Mouse (Mus musculus) brown adipose tissue, adult 24 weeks (tissue): ENCODE results near the gene Pum1. TPM values are rescaled to one million over a fixed set of nuclear protein-coding genes. Genes with fewer than 3 reads are reported as not detected.
"Not testable (repeated sequence)": the region's sequence is repeated elsewhere in the genome, so short reads cannot be mapped to it uniquely, and the experiment has no call there.

Experiments used
- H3K27ac ChIP-seq: fragments of 200-500 bp; replicated peaks from 2 replicates; pipeline ENCODE4 v1.5.1; 2012; ENCODE audit warnings: low read depth, mild to moderate bottlenecking, low read length
- H3K4me1 ChIP-seq: fragments of 200-500 bp; 2 replicates; pipeline ENCODE4 v1.6.1; 2012; ENCODE audit warnings: low read length, mixed read lengths; ENCODE audit not compliant: control insufficient read depth, insufficient read depth, insufficient read length
- H3K4me3 ChIP-seq: fragments of 200-500 bp; 2 replicates; pipeline ENCODE4 v1.5.1; 2012; ENCODE audit warnings: low read depth, mild to moderate bottlenecking, low read length, moderate library complexity; ENCODE audit not compliant: insufficient read depth
- polyA plus RNA-seq: library from polyadenylated mRNA; stranded (reverse); fragments of >200 nt; gene quantifications from 2 replicates; pipeline ENCODE4 v1.2.4, GENCODE M21; 2012; ENCODE audit not compliant: missing spikeins, insufficient read depth, insufficient read length

The Pum1 gene
- polyA plus RNA-seq: 25.8 and 27.0 TPM in 2 replicates

GRCm38 (mm10) chr4:130662979-130663725, at the start of gene Pum1:
Gene Pum1 (plus strand): TSS chr4:130663321.
- Histone ChIP-seq H3K27ac (peak within 1 kb of the TSS; percentile 89), H3K4me3 (peak within 1 kb of the TSS; percentile 98), H3K4me1 (peaks cover 7% of the 10 kb centered on the region)

- Histone ChIP-seq H3K27ac (peak overlapping the region; percentile 62), H3K4me1 (no peaks in the 10 kb centered on the region), H3K4me3 (peak overlapping the region; percentile 17; the same call in 1 of the 2 replicates)
These were observed 33.7 kb upstream of the Pum1 start for GRCm38 (mm10) chr4:130629391-130629790.

- no peaks in the 10 kb centered on the region for H3K4me1 ChIP-seq
- H3K27ac ChIP-seq: peak overlapping the region; percentile 78
- no peak overlapping the region for H3K4me3 ChIP-seq
These were observed 32.8 kb upstream of the Pum1 start for GRCm38 (mm10) chr4:130630232-130630847.

- not testable (repeated sequence) for H3K4me3 ChIP-seq, H3K27ac ChIP-seq, H3K4me1 ChIP-seq
These were observed 28.0 kb upstream of the Pum1 start for GRCm38 (mm10) chr4:130635076-130635475.

GRCm38 (mm10) chr4:130636761-130637160, 26.4 kb upstream of the Pum1 start:
- Histone ChIP-seq H3K4me3 (no peak overlapping the region), H3K27ac (no peak overlapping the region), H3K4me1 (peaks cover 3% of the 10 kb centered on the region)

- Histone ChIP-seq H3K4me1 (peaks cover 3% of the 10 kb centered on the region), H3K4me3 (no peak overlapping the region), H3K27ac (no peak overlapping the region)
These were observed 25.4 kb upstream of the Pum1 start for GRCm38 (mm10) chr4:130637488-130638422.

GRCm38 (mm10) chr4:130640031-130640717, 22.9 kb upstream of the Pum1 start:
- Histone ChIP-seq H3K4me1 (peaks cover 3% of the 10 kb centered on the region), H3K4me3 (no peak overlapping the region), H3K27ac (peak overlapping the region; percentile 72)

GRCm38 (mm10) chr4:130642468-130642867, 20.7 kb upstream of the Pum1 start:
- H3K4me1 ChIP-seq: peaks cover 3% of the 10 kb centered on the region
- H3K27ac ChIP-seq: no peak overlapping the region
- H3K4me3 ChIP-seq: no peak overlapping the region

- Histone ChIP-seq H3K4me3 (no peak overlapping the region), H3K4me1 (peaks cover 3% of the 10 kb centered on the region; the same call in 1 of the 2 replicates), H3K27ac (no peak overlapping the region)
These were observed 17.7 kb upstream of the Pum1 start for GRCm38 (mm10) chr4:130645426-130645825.

GRCm38 (mm10) chr4:130651286-130651685, 11.8 kb upstream of the Pum1 start:
- no peak overlapping the region for H3K4me3 ChIP-seq

GRCm38 (mm10) chr4:130652546-130652945, 10.6 kb upstream of the Pum1 start:
- H3K4me3 ChIP-seq: no peak overlapping the region
- no peak overlapping the region for H3K27ac ChIP-seq
- peaks cover 3% of the 10 kb centered on the region; the same call in 1 of the 2 replicates for H3K4me1 ChIP-seq

More at GRCm38 (mm10) chr4:130651286-130651685, 11.8 kb upstream of the Pum1 start:
- Histone ChIP-seq H3K4me1 (peaks cover 3% of the 10 kb centered on the region; the same call in 1 of the 2 replicates), H3K27ac (no peak overlapping the region)

GRCm38 (mm10) chr4:130657820-130658565, 5.1 kb upstream of the Pum1 start:
- no peak overlapping the region for H3K27ac ChIP-seq
- H3K4me3 ChIP-seq: no peak overlapping the region
- H3K4me1 ChIP-seq: no peaks in the 10 kb centered on the region; the same call in 1 of the 2 replicates

- no peak overlapping the region for H3K27ac ChIP-seq
- H3K4me1 ChIP-seq: no peaks in the 10 kb centered on the region; the same call in 1 of the 2 replicates
- no peak overlapping the region for H3K4me3 ChIP-seq
These were observed 3.7 kb upstream of the Pum1 start for GRCm38 (mm10) chr4:130659470-130659869.

- Histone ChIP-seq H3K4me1 (no peaks in the 10 kb centered on the region; the same call in 1 of the 2 replicates), H3K27ac (no peak overlapping the region), H3K4me3 (no peak overlapping the region)
These were observed 3.0 kb upstream of the Pum1 start for GRCm38 (mm10) chr4:130660106-130660505.
